Mouse (Mus musculus) ES-E14 (cell line): Measurements from ENCODE around the gene Tbc1d24. TPM values are rescaled to one million over a fixed set of nuclear protein-coding genes. Genes with fewer than 3 reads are reported as not detected.

ENCODE experiments used
- DNase-seq: peaks from one replicate; pipeline ENCODE4 v3.0.0-alpha.2; 2013; ENCODE audit warnings: low read depth, low spot score
- H3K27ac ChIP-seq: 2 replicates; pipeline ENCODE4 v1.5.1; 2012; ENCODE audit warnings: low read depth, mild to moderate bottlenecking, low read length, moderate library complexity, mixed read lengths; ENCODE audit not compliant: poor library complexity, insufficient read depth, severe bottlenecking
- H3K36me3 ChIP-seq: 2 replicates; pipeline ENCODE4 v1.6.1; 2012; ENCODE audit warnings: mild to moderate bottlenecking, low read length, moderate library complexity, mixed read lengths; ENCODE audit not compliant: control insufficient read depth, poor library complexity, insufficient read depth, severe bottlenecking
- H3K4me1 ChIP-seq, 2 experiments: fragments of 150-350 bp in 1 of 2; sonication (generic) in 1 of 2; 2 replicates each; pipeline ENCODE4 v1.6.1; 2012; ENCODE audit warnings: low read length in 2 of 2, mild to moderate bottlenecking in 1 of 2, mixed read lengths in 1 of 2; ENCODE audit not compliant: control insufficient read depth in 2 of 2, insufficient read depth in 2 of 2, poor library complexity in 1 of 2
- H3K4me3 ChIP-seq, 2 experiments: fragments of 150-350 bp in 1 of 2; sonication (generic) in 1 of 2; 2 replicates each; pipeline ENCODE4 v1.5.1; 2012; ENCODE audit warnings: low read length in 2 of 2, low read depth in 1 of 2, mild to moderate bottlenecking in 1 of 2, mixed read lengths in 1 of 2; ENCODE audit not compliant: insufficient read depth in 1 of 2, poor library complexity in 1 of 2, severe bottlenecking in 1 of 2
- H3K9ac ChIP-seq: 2 replicates; pipeline ENCODE4 v1.6.1; 2012; ENCODE audit warnings: low read depth, mild to moderate bottlenecking, low read length, mixed read lengths; ENCODE audit not compliant: poor library complexity, insufficient read depth, severe bottlenecking
- H3K9me3 ChIP-seq: fragments of 150-350 bp; sonication (generic); 2 replicates; pipeline ENCODE4 v1.6.1; 2012; ENCODE audit warnings: low read depth, mild to moderate bottlenecking, low read length; ENCODE audit not compliant: control insufficient read depth, insufficient read depth
- CHD2 ChIP-seq: IDR thresholded peaks from 2 replicates; pipeline ENCODE4 v1.6.1; 2014; ENCODE audit warnings: mild to moderate bottlenecking, low read depth, low read length, inconsistent platforms
- HCFC1 ChIP-seq: IDR thresholded peaks from 2 replicates; pipeline ENCODE4 v1.6.1; 2012; ENCODE audit warnings: low read length, inconsistent platforms, borderline replicate concordance; ENCODE audit not compliant: insufficient read depth
- MAFK ChIP-seq: IDR thresholded peaks from 2 replicates; pipeline ENCODE4 v1.6.1; 2014; ENCODE audit warnings: mild to moderate bottlenecking, low read depth, low read length, inconsistent platforms; ENCODE audit not compliant: insufficient read depth
- ZC3H11A ChIP-seq: IDR thresholded peaks from 2 replicates; pipeline ENCODE4 v1.6.1; 2012; ENCODE audit warnings: low read depth, mild to moderate bottlenecking, inconsistent platforms, low read length, borderline replicate concordance
- ZNF384 ChIP-seq: IDR thresholded peaks from 2 replicates; pipeline ENCODE4 v1.6.1; 2012; ENCODE audit warnings: low read depth, low read length, inconsistent platforms
- in situ Hi-C, 2 experiments: fragments of 600-800 bp; cut with MboI; formaldehyde crosslinking; loops; one replicate each; pipeline ENCODE4 v1.15.1; 2025; ENCODE audit warnings: low sequenced_read_pairs in 2 of 2, inconsistent platforms in 1 of 2; ENCODE audit not compliant: unreplicated experiment in 2 of 2
- total RNA-seq: library from RNA; depleted of rRNA; stranded (reverse); fragments of 300-350 nt; gene quantifications from 2 replicates; pipeline ENCODE4 v1.2.3, GENCODE M21; 2012

The Tbc1d24 gene
- total RNA-seq, 1 experiment: 14.1 TPM

DNA sequence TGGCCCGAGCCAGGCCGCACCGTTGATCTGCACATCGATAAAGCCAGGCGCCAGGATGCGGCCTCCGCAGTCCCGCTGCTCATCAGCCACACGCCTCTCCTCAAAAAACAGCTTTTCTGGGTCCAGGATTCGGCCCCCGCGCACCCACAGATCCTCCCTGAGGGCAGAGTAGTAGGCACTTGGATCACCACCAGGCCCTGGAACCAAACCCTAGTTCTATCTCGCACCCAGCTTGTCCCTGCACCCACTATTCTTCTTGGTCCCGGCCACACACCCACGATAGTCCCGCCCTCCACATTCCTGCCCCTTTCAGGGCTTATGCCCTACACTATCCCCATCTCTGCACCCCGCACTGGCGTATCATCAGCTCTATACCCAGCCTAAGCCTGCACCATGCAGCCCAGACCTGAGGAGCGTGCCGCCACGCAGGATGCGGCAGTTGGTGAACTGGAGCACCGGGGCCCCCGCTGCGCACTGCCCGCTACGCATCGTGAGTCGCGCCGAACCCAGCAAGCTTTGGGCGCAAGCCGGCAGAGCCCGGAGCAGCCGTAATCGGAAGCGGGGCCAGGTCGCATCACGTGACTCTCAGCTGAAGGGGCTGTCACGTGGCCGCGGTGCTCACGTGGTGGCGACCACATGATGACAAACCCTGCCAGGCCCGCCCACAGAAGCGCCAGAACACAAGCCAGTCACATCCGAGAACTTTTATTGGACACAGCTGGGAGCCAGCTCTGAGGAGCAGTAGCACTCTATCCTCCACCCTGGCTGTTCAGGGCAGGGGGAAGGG, 42.0 kb downstream of the Tbc1d24 start, which contains the start of gene Amdhd2:
TSS of gene Amdhd2 (minus strand) at position 591 of the 787 bp plus-strand sequence.
- Histone ChIP-seq H3K9me3 (no peaks in the 10 kb centered on the region), H3K36me3 (peaks cover 20% of the 10 kb centered on the region), H3K27ac (peak within 1 kb of the TSS; percentile 45), H3K4me1 (peaks cover 4 to 19% of the 10 kb centered on the region in 2 experiments; a peak in 3 of 4 replicates), H3K4me3 (peak within 1 kb of the TSS; percentile 82 to 88), H3K9ac (peak within 1 kb of the TSS; percentile 86)
- peak; percentile 94 for DNase-seq
- TF ChIP-seq CHD2 (no peak), MAFK (no peak), HCFC1 (peak; percentile 76; the same call in 1 of the 2 replicates), ZNF384 (no peak), ZC3H11A (no peak)
- in situ Hi-C loops: no loop called here

- Histone ChIP-seq H3K9ac (peak overlapping the region; percentile 86), H3K9me3 (no peaks in the 10 kb centered on the region), H3K36me3 (peaks cover 22% of the 10 kb centered on the region), H3K4me1 (peaks cover 3 to 17% of the 10 kb centered on the region in 2 experiments; a peak in 3 of 4 replicates), H3K4me3 (peak overlapping the region; percentile 82 to 88), H3K27ac (peak overlapping the region; percentile 45)
- in situ Hi-C loops: no loop called here
- TF ChIP-seq ZC3H11A (no peak), ZNF384 (no peak), CHD2 (no peak), MAFK (no peak), HCFC1 (no peak)
- DNase-seq: no peak
Observed at GRCm38 (mm10) chr17:24162584-24163175, 42.7 kb downstream of the Tbc1d24 start.

DNA sequence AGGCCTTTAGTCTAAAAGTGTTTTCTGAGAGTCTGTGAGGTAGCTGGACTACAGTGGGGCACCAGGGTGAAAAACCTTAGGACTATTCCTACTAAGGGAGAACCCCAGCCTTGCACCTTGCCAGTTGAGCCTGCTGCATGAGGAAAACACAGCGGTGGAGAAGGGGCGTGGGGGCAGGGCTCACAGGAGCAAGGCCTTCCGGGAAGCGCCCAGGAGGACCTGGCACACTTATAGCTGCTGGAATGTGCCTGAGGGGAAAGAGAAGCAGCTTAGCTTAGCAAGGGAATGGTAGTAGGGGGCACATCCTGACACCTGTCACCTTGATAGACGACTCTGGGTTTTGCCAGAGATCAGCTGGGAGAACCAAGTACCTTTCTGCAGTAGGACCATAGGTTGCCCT, 43.9 kb downstream of the Tbc1d24 start:
- no peak for TF ChIP-seq ZNF384
- no peak for TF ChIP-seq HCFC1
- TF ChIP-seq MAFK: no peak
- no peak for TF ChIP-seq ZC3H11A
- TF ChIP-seq CHD2: no peak
- Histone ChIP-seq H3K27ac (no peak overlapping the region), H3K4me1 (peaks cover 0 to 16% of the 10 kb centered on the region in 2 experiments; a peak in 3 of 4 replicates), H3K9me3 (no peaks in the 10 kb centered on the region), H3K4me3 (no peak overlapping the region), H3K36me3 (peaks cover 21% of the 10 kb centered on the region), H3K9ac (no peak overlapping the region)
- DNase-seq: no peak
- in situ Hi-C loops: no loop called here

DNA sequence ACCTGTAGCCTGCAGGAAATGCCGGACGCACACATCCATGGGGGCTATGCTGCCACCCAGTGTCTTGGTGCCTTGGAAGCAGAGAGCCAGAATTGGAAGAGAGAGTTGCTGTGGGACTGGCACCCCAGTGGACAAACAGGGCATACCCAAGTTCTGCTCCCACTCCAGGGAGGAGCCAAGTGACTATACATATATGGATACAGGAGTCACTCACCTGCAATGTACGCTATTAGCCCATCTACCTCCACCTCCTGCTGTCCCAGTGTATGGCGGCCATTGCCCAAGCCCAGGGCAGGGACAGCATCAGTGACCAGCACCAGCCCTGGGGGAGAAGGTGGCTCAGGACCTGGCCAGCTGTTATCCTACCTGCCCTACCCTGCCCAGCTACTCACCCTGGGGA, 47.8 kb downstream of the Tbc1d24 start:
- DNase-seq: no peak
- Histone ChIP-seq H3K36me3 (peaks cover 22% of the 10 kb centered on the region; the same call in 1 of the 2 replicates), H3K9me3 (no peaks in the 10 kb centered on the region), H3K27ac (no peak overlapping the region), H3K4me1 (peaks cover 0 to 11% of the 10 kb centered on the region in 2 experiments; a peak in 2 of 4 replicates), H3K9ac (no peak overlapping the region), H3K4me3 (no peak overlapping the region)
- in situ Hi-C loops: no loop called here
- TF ChIP-seq CHD2: no peak
- TF ChIP-seq MAFK: no peak
- no peak for TF ChIP-seq ZC3H11A
- no peak for TF ChIP-seq ZNF384
- TF ChIP-seq HCFC1: no peak
